Mouse (Mus musculus) erythroblast, adult 5-6 weeks (primary cell): ENCODE measurements around the gene Npnt. TPM values are rescaled to one million over a fixed set of nuclear protein-coding genes. Genes with fewer than 3 reads are reported as not detected.

Experiments used
- ATAC-seq: replicated peaks from 2 replicates; pipeline ENCODE4 v1.8.0; 2016; ENCODE audit warnings: moderate number of reproducible peaks, mild to moderate bottlenecking, moderate TSS enrichment, inconsistent platforms; ENCODE audit not compliant: poor library complexity, low FRiP score, severe bottlenecking
- total RNA-seq, 2 experiments: library from RNA; stranded (forward) in 1 of 2; stranded (reverse) in 1 of 2; fragments of 150-400 nt in 1 of 2; fragments of 200-764, 138-1000 nt in 1 of 2; gene quantifications; 2 replicates each; pipeline versions ENCODE4 v1.2.3 to v1.2.4; 2015 to 2017; ENCODE audit warnings: low replicate concordance in 2 of 2

Npnt gene
- total RNA-seq, 2 experiments from 2014 or later: not detected

DNA sequence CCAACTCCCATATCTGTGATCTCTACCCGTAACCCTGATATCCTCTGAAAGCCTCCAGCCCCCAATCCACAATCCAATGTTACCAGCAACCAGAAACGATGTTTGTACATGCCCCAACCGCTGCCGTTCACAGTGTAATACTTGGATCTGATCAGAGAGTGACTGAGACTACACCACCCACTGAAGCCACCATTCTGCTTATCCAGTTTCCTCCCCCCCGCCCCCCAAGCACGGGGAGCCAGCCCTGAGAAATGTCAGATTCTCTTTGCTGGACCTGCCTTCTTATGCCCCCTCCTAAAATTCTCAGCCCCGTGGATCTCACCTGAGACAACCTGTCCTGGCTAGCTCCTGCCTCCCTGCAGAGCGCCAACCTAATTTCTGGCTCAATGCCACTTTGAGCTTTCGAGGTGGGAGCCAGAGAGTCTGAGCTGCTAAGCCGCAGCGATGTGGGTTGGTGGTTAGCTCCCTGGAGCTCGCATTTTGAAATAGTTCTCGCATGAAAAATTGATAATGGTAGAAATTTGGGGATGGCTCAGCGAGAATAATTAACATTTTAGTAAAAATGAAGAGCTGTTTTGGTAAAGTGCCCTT lies 85.7 kb downstream of the Npnt start:
- ATAC-seq: no peak

DNA sequence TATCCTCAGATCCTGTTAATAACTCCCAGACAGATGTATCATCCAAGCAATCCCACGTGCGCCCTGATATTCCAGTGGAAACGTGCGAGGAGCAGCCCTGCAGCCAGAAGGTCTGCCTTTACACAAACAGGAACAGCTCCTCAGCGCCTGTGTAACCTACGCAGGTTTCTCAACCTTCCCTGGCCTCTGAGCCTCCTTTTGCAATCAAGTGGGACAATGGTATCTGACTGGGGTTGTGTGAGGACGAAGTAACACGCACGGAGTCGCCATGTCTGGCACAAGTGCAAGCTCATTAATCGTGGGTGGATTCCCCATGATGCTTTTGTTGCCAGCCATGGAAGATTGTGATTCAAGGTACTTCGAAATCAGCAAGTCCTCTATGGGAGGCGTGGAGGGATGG lies 86.2 kb downstream of the Npnt start:
- no peak for ATAC-seq

GRCm38 (mm10) chr3:132860796-132861195 lies 89.3 kb downstream of the Npnt start:
- ATAC-seq: no peak

DNA sequence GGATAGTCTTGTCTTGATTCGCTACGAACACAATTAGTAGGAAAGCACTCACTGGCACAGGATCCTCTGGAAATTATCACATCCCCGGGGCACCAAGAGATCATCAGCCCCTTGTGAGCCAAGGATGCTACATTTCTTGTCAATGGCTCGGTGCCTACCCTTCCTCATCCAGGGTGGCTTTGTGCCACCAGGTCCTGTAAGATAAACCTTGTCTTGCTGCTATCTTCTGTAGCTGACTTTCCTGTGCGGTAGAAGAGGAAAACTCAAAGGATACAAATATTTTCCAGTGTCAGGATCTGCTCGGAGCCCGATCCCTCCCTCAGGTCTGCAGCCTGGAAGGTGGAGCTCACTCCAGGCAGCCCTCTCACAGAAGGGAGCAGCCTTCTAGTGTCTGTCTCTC lies 90.5 kb downstream of the Npnt start:
- no peak for ATAC-seq

GRCm38 (mm10) chr3:132858849-132859248 lies 91.2 kb downstream of the Npnt start:
- no peak for ATAC-seq

DNA sequence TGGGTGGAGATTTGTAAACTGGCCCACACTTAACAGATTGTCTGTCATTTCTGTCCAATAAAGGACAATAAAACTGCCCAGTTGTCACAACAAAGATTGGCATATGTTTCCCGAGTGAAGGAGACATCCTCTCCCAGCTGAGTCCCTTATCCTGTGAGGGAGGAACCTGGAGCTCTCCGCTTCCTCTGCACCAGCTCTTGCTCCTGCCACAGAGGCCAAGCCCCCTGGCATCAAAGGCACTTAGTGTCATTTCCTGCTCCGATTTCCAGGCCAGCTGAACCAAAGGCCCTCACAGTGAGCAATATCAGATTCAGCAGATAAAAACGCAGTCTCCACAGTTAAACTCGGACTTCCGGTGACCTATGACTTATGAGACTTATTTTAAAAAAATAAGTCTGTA lies 93.4 kb downstream of the Npnt start:
- ATAC-seq: no peak

- no peak for ATAC-seq
Observed at GRCm38 (mm10) chr3:132855458-132856212, 94.5 kb downstream of the Npnt start.

DNA sequence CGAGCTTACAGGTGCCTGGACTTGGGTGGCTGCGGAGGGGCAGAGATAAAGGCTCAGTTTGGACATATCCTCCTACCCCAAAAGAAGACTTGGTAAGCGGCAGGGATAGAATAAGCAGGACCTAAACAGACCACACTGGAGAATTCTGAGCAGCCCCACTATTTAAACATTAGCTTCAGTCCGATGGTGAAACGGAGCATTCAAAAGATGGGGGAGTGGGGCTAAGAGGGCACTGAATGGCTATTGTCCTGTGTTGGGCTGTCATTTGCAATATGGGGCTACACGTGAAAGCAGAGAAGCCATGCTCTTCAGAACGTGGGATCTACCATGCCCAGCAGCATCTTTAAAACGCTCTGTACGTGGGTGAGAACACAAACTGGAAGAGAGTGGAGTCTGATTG lies 95.8 kb downstream of the Npnt start:
- ATAC-seq: no peak

- ATAC-seq: no peak
Observed at GRCm38 (mm10) chr3:132851841-132852728, 98.0 kb downstream of the Npnt start.

DNA sequence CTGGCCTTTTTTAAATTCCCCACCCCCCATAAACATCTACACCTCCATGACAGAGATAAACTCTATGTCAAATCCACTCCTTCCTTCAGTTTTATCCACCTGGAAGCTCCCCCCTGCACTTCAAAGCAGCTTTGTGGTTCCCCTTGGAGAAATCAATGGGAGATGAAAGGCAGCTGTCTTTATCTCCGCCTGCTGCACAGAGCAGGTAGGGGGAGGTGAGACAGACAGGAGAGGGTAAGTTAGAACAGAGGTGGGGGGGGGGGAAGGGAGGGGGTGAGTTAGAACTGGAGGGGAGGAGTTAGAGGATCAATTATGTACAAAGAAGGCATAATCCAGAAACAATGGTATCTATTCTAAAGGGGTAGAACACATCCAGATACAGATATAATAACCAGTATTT lies 98.7 kb downstream of the Npnt start:
- no peak for ATAC-seq

DNA sequence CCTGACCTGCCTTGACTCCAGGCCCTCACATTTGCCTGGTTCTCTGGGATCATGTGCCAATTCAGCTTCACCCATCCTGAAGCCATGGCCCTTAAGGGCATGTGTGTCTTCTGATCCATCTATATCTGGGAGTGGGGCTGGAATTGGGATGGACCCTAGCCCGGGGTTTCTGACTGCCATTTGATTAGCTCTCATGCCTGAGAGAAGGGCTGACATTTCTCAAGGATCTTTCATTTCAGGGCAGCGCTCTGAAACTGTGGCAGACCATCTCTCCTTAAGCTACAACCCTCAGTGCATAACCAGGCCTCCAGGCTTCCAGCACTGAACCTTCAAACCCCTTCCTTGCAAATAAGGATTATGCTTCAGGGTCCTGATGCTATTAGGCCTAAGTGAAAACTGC lies 99.7 kb downstream of the Npnt start:
- ATAC-seq: no peak

GRCm38 (mm10) chr3:132849669-132850068 lies 100.4 kb downstream of the Npnt start:
- no peak for ATAC-seq

DNA sequence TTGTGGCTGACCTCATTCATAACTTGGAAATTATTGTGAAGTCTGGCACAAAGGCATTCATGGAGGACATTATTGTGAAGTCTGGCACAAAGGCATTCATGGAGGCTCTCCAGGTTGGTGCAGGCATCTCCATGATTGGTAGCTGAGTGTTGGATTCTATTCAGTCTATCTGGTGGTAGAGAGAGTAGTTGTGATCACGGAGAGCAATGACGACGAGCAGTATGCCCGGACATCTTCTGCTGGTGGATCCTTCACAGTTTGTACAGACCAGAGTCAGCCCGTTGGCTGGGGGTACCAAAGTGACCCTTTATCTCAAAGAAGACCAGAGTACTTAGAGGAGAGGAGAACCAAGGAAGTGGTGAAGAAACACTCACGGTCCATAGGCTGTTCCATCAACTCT lies 107.4 kb downstream of the Npnt start:
- ATAC-seq: no peak

DNA sequence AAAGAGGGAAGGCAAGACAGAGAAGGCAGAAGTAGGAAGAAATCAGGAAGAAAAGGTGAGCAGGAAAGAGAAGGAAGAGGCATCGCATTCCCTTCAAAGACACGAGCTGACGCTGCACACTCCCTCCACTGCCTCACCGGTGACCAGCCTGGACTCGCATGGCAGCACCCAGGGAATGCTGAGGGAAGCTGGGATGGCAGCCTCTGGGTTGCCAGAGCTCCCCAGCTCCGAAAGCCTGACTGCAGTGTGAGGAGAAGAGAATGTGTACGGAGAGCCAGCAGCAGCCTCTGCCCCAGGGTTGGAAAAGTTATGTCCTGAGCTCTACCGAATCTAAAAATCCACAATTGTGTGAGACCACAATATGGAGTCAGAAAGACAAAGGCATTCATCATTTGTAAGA lies 110.6 kb downstream of the Npnt start:
- no peak for ATAC-seq

GRCm38 (mm10) chr3:132838656-132839417 lies 111.3 kb downstream of the Npnt start:
- no peak for ATAC-seq

- ATAC-seq: no peak
Observed at GRCm38 (mm10) chr3:132837134-132837533, 113.0 kb downstream of the Npnt start.

GRCm38 (mm10) chr3:132835118-132835794 lies 114.8 kb downstream of the Npnt start:
- ATAC-seq: no peak
